26 mouse cellular contexts compared by ENCODE assay signal in the genomic region with DNA sequence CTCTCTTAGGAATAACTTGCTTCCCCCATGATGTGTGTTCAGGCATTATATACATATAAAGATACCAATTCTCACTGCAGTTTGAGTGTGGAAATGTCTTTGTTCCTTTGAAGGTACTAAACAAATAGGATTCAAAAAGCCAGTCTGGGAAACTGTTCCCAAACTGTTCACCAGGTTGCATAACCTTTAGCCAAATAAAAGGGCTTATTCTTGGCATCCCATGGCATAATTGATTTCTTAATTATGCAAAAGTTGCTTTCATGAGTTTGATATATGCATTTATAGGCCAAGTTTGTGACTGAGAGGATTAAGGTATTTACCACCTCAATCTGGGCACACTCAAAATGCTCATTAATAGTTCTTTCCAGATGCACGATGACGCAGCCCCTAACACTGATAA.
"Had no signal": no experiment of that assay in that cellular context is flagged by ENCODE, and none has a peak within 500 bp of the region (broad histone marks: within the 10 kb centered on the region; RNA-seq: fewer than 3 reads in every experiment).

No protein-coding gene starts in this region.

- H3K27ac ChIP-seq: heart, adult 2 months; heart, embryonic 10.5 days; hindbrain, embryonic 10.5 days; hindbrain, embryonic 12.5 days; hindbrain, embryonic 14.5 days; intestine, embryonic 15.5 days; left cerebral cortex, adult 2 months; limb, embryonic 13.5 days; limb, embryonic 15.5 days; liver, embryonic 12.5 days; liver, embryonic 14.5 days had no signal

- H3K27me3 ChIP-seq: heart, embryonic 12.5 days; hindbrain, embryonic 12.5 days; intestine, embryonic 15.5 days; limb, embryonic 13.5 days; limb, embryonic 15.5 days; liver, embryonic 12.5 days had no signal

- H3K4me3 ChIP-seq: heart, adult 2 months; heart, embryonic 10.5 days; heart, embryonic 12.5 days; hindbrain, embryonic 10.5 days; hindbrain, embryonic 12.5 days; intestine, embryonic 15.5 days; layer of hippocampus, adult 2 months; left cerebral cortex, adult 2 months; limb, embryonic 13.5 days; limb, embryonic 15.5 days; liver, embryonic 12.5 days had no signal

- ATAC-seq: hindbrain, embryonic 16.5 days; inflammation-experienced regulatory T-cells, adult 6 months; intestine, embryonic 15.5 days; intestine, postnatal 0 days; liver, embryonic 12.5 days had no signal

- H3K4me2 ChIP-seq: heart, embryonic 12.5 days; hindbrain, embryonic 12.5 days; hindbrain, embryonic 14.5 days; intestine, embryonic 15.5 days; limb, embryonic 13.5 days; limb, embryonic 15.5 days; liver, embryonic 12.5 days had no signal

- H3K4me1 ChIP-seq: heart, embryonic 10.5 days; heart, embryonic 12.5 days; hindbrain, embryonic 10.5 days; hindbrain, embryonic 12.5 days; intestine, embryonic 15.5 days; limb, embryonic 15.5 days; liver, embryonic 12.5 days had no signal

- DNase-seq: gastrocnemius, postnatal 14 days; gastrocnemius, postnatal 36 days; heart, adult 2 months; heart, postnatal 10 days; heart, postnatal 4 days; kidney, adult 18-20 months; kidney, adult 8-10 months; kidney, postnatal 10 days; kidney, postnatal 25 days; kidney, postnatal 4 days; left cerebral cortex, postnatal 4 days had no signal

- H3K36me3 ChIP-seq: heart, embryonic 10.5 days; heart, embryonic 12.5 days; hindbrain, embryonic 10.5 days; hindbrain, embryonic 12.5 days; intestine, embryonic 15.5 days; limb, embryonic 13.5 days; limb, embryonic 15.5 days; liver, embryonic 12.5 days had no signal

- H3K9me3 ChIP-seq: heart, embryonic 10.5 days; heart, embryonic 12.5 days; hindbrain, embryonic 10.5 days; hindbrain, embryonic 12.5 days; intestine, embryonic 15.5 days; limb, embryonic 13.5 days; limb, embryonic 15.5 days; liver, embryonic 12.5 days had no signal

- H3K9ac ChIP-seq: heart, embryonic 12.5 days; hindbrain, embryonic 12.5 days; hindbrain, embryonic 14.5 days; intestine, embryonic 15.5 days; limb, embryonic 13.5 days; limb, embryonic 15.5 days; liver, embryonic 12.5 days; liver, embryonic 14.5 days had no signal
